Mouse (Mus musculus) frontal cortex, adult 2 months (tissue): ENCODE measurements around the gene Hist3h2a. TPM values are rescaled to one million over a fixed set of nuclear protein-coding genes. Genes with fewer than 3 reads are reported as not detected.
"Not testable (repeated sequence)": the region's sequence is repeated elsewhere in the genome, so short reads cannot be mapped to it uniquely, and the experiment has no call there.

Experiments used
- DNase-seq, 2 experiments: peaks; one replicate each; pipeline ENCODE4 v3.0.0; 2022; ENCODE audit warnings: low spot score in 1 of 2; ENCODE audit errors: extremely low spot score in 1 of 2
- polyA plus RNA-seq: library from polyadenylated mRNA; depleted of rRNA; stranded (reverse); fragments of >200 nt; gene quantifications from 2 replicates; pipeline ENCODE4 v1.2.3, GENCODE M21; 2012

Gene Hist3h2a
- polyA plus RNA-seq, 1 experiment: 54.3 TPM

DNA sequence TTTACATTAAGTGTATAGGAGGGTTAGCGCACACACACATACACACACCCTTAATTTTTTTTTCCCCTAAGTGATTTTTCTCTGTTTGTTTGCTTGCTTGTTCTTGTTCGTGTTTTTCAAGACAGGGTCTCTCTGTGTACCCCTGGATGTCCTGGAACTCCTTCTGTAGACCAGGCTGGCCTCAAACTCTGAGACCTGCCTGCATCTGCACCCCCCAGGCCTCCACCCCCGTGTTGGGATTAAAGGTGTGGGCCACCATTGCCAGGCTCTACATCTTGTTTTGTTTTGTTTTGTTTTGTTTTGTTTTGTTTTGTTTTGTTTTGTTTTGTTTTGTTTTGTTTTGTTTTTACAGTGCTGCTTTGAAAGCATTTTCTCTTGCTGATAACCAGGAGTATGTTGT, 7.2 kb upstream of the Hist3h2a start:
- no peak for DNase-seq

- DNase-seq: peak in 1 of 2 experiments; percentile 75
Observed at GRCm38 (mm10) chr11:58947798-58948528, 6.5 kb upstream of the Hist3h2a start.

GRCm38 (mm10) chr11:58948542-58949479, 5.7 kb upstream of the Hist3h2a start, which contains the start of gene Hist3h2ba:
TSS of gene Hist3h2ba (plus strand) at chr11:58948920.
- DNase-seq: peak; percentile 86 to 93

GRCm38 (mm10) chr11:58949480-58950431, 4.7 kb upstream of the Hist3h2a start:
- peak in 1 of 2 experiments; percentile 81 for DNase-seq

- no peak for DNase-seq
Observed at GRCm38 (mm10) chr11:58951210-58951609, 3.3 kb upstream of the Hist3h2a start.

GRCm38 (mm10) chr11:58953351-58954169, 925 bp upstream of the Hist3h2a start:
- DNase-seq: peak in 1 of 2 experiments; percentile 31

DNA sequence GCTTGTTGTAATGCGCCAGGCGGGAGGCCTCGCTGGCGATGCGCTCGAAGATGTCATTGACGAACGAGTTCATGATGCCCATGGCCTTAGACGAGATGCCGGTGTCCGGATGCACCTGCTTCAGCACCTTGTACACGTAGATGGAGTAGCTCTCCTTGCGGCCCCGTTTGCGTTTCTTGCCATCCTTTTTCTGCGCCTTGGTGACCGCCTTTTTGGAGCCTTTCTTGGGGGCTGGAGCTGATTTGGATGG, 390 bp upstream of the Hist3h2a start:
- DNase-seq: not testable (repeated sequence)

DNA sequence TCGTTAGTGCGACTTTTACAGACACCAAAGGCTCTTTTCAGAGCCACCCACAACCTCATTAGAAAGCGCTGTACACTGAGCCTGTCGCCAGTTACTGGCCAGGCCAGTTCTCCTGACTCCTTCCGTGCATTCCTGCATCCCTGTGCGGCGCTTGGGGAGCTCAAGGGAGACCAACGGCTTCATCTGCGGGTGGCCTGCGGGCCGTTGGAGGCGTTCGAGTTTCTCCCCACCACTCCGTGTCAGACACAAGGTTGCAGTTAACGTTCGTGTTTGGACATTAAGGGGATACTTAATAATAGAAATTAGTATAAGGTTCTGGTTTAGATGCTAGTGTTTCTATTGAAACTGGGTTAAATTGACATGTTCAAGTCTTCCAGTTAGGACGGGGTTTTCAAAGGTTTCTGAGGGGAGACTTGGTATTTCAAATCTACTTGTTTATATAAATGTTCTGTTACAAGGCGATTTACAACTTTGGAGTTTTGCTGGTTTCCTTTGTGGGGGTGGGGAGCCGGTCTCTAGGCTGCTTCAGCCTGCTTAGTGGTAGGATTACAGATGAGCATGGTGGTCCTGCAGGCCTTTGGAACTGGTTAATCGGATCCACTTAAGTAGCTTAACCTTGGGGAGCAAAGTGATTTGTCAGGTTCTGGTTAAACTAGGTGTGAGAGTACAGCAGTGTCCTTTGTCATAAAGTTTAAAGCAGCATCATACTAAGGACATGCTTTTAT, 820 bp downstream of the Hist3h2a start:
- DNase-seq: peak in 1 of 2 experiments; percentile 35

DNA sequence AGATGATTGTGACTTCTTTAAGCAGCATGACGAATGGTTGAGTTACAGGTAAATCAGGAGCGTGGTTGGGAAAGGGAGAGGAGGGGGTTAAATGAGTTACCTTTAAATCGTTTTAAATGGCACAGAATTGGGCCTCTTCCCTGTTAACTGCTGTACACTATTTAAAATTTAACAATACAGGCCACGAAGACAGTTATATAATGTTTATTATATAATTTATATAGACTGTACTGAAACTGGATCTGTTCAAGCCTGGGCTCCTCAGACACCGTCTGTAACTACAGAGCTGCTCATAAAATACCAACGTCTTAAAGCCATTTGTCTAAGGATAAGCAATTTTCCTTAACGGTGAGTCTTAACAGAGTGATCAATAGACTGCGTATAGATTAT, 1.4 kb downstream of the Hist3h2a start:
- no peak for DNase-seq

DNA sequence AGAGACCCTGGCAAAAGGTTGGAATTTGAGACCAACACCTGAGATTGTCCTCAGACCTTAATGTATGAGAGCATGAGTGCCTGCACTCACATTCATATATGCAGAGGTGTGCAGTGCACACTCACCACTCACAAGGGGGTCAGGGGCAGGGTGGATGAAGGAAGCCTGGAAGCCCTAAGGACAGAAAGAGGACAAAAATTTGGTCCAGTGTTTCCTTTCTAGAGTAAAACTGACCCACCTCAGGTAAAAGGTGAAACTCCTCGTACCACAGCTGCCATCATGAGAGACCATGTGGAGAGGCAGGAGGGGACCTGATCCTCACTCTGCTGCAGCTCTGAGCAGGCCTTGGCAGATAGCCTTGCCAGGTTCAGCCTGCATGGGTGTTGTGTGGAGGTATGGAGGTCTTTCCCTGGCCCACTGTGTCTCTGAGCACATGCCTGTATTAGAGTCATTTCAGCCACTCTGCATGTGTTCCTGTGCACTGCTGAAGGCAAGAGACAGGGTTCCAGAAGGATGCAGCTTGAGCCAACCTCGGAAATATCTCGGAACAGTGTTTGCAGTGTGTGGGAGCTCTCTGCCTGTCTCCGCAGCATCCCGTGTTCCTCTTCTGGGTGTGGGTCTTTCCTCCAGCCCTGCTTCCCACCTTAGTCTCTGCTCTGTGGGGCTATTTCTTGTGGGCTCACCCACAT, 2.9 kb downstream of the Hist3h2a start:
- peak in 1 of 2 experiments; percentile 56 for DNase-seq

- no peak for DNase-seq
Observed at GRCm38 (mm10) chr11:58958536-58958935, 4.1 kb downstream of the Hist3h2a start.

DNA sequence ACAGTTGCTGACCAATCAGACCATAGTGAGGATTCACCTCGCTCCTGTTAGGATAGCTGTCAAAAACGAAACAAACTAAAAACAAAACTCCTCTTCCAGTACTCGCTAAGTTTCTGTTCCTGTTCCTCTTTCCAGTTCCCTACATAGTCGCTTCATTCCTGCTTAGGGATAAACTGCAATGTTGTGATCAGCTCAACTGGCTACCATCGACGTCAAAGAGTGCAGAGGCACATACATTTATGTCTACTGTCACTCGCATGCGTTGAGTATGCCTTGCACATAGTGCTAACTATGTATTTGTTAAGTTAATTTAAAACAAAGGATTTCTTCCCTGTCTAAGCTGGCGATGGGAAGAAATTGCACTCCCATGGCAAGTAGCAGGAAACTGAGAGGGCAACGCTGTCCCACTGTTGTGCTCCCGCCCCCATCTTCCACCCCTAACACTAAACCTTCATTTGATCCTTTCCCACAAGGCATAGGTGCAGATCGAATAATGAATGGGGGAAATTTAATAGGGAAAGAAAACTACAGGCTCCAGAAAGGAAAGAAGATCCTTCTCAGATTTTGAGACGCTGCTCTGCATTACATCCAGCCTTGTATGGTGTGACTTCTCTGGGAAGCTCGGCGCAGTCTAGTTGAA, 4.8 kb downstream of the Hist3h2a start:
- no peak for DNase-seq

- DNase-seq: peak; percentile 60 to 80
Observed at GRCm38 (mm10) chr11:58959921-58960465, 5.5 kb downstream of the Hist3h2a start.

- no peak for DNase-seq
Observed at GRCm38 (mm10) chr11:58961364-58962177, 7.1 kb downstream of the Hist3h2a start.

- DNase-seq: peak in 1 of 2 experiments; percentile 22
Observed at GRCm38 (mm10) chr11:58963543-58963942, 9.1 kb downstream of the Hist3h2a start.

DNA sequence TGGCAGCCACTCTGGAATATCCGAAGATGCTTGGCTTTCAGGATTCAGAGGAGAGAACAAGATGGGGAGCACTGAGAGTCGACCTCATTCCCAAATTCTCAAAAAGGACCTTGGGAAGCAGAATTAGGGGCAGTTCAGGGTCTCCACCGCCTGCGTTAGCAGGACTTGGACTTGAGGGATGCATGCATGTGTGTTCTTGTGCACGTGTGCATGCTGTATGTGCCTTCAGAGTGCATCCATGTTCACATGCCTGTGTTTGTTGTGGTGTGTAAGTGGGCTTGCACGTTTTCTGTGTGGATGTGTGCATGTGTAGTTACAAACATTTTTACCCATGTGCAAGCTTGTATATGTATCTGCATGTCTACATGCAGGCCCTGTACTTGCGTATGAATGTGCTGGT, 9.7 kb downstream of the Hist3h2a start:
- no peak for DNase-seq
